Mouse (Mus musculus): Measurements from ENCODE around the gene Eif2d.

Gene Eif2d

GRCm38 (mm10) chr1:131184253-131184955, 31.4 kb downstream of the Eif2d start:
- peak; percentile 67 for DNase-seq (ENCODE audit: low spot score in 2 of 2)

- DNase-seq (ENCODE audit: low spot score in 2 of 2), result no peak
Measured at GRCm38 (mm10) chr1:131184956-131185660, 32.1 kb downstream of the Eif2d start.

- no peak for DNase-seq (ENCODE audit: low spot score in 2 of 2)
Measured at GRCm38 (mm10) chr1:131185821-131186506, 33.0 kb downstream of the Eif2d start.

- no peak for DNase-seq (ENCODE audit: low spot score in 2 of 2)
Measured at GRCm38 (mm10) chr1:131186995-131187394, 34.0 kb downstream of the Eif2d start.

GRCm38 (mm10) chr1:131187856-131188255, 34.9 kb downstream of the Eif2d start:
- DNase-seq (ENCODE audit: low spot score in 2 of 2), result no peak

- DNase-seq (ENCODE audit: low spot score in 2 of 2), result no peak
Measured at GRCm38 (mm10) chr1:131188655-131189054, 35.7 kb downstream of the Eif2d start.

GRCm38 (mm10) chr1:131193746-131194145, 40.8 kb downstream of the Eif2d start:
- DNase-seq (ENCODE audit: low spot score in 2 of 2), result no peak

- DNase-seq (ENCODE audit: low spot score in 2 of 2), result no peak
Measured at GRCm38 (mm10) chr1:131195653-131196052, 42.7 kb downstream of the Eif2d start.

GRCm38 (mm10) chr1:131196107-131196506, 43.1 kb downstream of the Eif2d start:
- DNase-seq (ENCODE audit: low spot score in 2 of 2), result no peak

GRCm38 (mm10) chr1:131198417-131198960, 45.5 kb downstream of the Eif2d start:
- DNase-seq (ENCODE audit: low spot score in 2 of 2), result no peak

- DNase-seq (ENCODE audit: low spot score in 2 of 2), result no peak
Measured at GRCm38 (mm10) chr1:131199118-131199821, 46.3 kb downstream of the Eif2d start.

GRCm38 (mm10) chr1:131199976-131200375, 47.0 kb downstream of the Eif2d start:
- peak; percentile 45 to 71 for DNase-seq (ENCODE audit: low spot score in 2 of 2)

GRCm38 (mm10) chr1:131200588-131200987, 47.6 kb downstream of the Eif2d start:
- DNase-seq (ENCODE audit: low spot score in 2 of 2), result peak in 1 of 2 experiments; percentile 33

- no peak for DNase-seq (ENCODE audit: low spot score in 2 of 2)
Measured at GRCm38 (mm10) chr1:131201391-131201790, 48.4 kb downstream of the Eif2d start.

GRCm38 (mm10) chr1:131204461-131204860, 51.5 kb downstream of the Eif2d start:
- DNase-seq (ENCODE audit: low spot score in 2 of 2), result no peak

- no peak for DNase-seq (ENCODE audit: low spot score in 2 of 2)
Measured at GRCm38 (mm10) chr1:131206342-131206741, 53.4 kb downstream of the Eif2d start.

- peak in 1 of 2 experiments; percentile 38 for DNase-seq (ENCODE audit: low spot score in 2 of 2)
Measured at GRCm38 (mm10) chr1:131207531-131207930, 54.5 kb downstream of the Eif2d start.

- DNase-seq (ENCODE audit: low spot score in 2 of 2), result no peak
Measured at GRCm38 (mm10) chr1:131208081-131208480, 55.1 kb downstream of the Eif2d start.

GRCm38 (mm10) chr1:131208800-131209199, 55.8 kb downstream of the Eif2d start:
- DNase-seq (ENCODE audit: low spot score in 2 of 2), result no peak

- DNase-seq (ENCODE audit: low spot score in 2 of 2), result no peak
Measured at GRCm38 (mm10) chr1:131209971-131210426, 57.0 kb downstream of the Eif2d start.

- no peak for DNase-seq (ENCODE audit: low spot score in 2 of 2)
Measured at GRCm38 (mm10) chr1:131211655-131212054, 58.7 kb downstream of the Eif2d start.

GRCm38 (mm10) chr1:131212956-131213355, 60.0 kb downstream of the Eif2d start:
- no peak for DNase-seq (ENCODE audit: low spot score in 2 of 2)

All from heart, adult 9 months (tissue).